Mouse (Mus musculus) urinary bladder, postnatal 4 days (tissue): ENCODE results near the gene Efcab10.

Source experiments
- DNase-seq, 2 experiments: peaks; one replicate each; pipeline ENCODE4 v3.0.0; 2021 to 2022; ENCODE audit warnings: low spot score in 2 of 2

Efcab10 gene

DNA sequence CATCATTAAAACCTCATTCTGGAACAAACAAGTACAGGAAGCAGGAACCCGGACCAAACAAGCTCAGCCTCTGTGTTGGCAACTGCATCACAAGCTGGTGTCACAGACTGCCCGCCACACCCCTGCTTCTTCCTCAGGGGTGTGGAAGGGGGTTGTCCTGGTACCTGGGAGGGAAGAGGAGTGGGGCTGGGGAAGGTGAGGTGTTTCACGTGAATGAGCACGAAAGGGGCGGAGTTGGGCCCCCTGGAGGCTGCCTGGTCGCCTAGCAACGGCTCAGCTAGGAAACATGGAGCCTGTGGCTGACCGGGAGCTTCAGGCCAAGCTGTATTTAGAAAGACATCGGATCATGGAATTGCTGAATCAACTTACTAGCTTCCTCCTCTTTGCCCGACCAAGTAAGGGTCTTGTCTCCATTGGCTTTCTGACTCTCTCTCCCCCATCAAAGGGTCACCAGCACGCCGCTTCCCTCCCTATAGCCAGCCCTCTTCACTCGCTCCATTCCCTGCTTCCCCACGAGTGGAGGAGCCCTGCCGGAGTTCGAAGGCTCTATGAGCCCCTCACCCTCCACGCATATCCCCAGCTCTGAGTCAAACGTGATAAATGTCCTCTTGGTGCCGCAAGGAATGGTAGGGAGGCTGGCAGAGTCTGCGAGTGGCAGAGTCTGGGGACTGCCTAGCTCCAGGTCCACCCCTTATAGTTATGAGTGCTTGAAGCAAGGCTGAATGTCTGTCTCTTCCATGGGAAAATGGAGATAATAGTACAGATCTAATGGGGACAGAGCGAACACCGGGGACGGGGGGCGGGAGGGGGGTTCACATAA, at the start of gene Efcab10:
Efcab10 (plus strand) TSS at position 51 of the 820 bp plus-strand sequence.
- peak in 1 of 2 experiments; percentile 58 for DNase-seq

DNA sequence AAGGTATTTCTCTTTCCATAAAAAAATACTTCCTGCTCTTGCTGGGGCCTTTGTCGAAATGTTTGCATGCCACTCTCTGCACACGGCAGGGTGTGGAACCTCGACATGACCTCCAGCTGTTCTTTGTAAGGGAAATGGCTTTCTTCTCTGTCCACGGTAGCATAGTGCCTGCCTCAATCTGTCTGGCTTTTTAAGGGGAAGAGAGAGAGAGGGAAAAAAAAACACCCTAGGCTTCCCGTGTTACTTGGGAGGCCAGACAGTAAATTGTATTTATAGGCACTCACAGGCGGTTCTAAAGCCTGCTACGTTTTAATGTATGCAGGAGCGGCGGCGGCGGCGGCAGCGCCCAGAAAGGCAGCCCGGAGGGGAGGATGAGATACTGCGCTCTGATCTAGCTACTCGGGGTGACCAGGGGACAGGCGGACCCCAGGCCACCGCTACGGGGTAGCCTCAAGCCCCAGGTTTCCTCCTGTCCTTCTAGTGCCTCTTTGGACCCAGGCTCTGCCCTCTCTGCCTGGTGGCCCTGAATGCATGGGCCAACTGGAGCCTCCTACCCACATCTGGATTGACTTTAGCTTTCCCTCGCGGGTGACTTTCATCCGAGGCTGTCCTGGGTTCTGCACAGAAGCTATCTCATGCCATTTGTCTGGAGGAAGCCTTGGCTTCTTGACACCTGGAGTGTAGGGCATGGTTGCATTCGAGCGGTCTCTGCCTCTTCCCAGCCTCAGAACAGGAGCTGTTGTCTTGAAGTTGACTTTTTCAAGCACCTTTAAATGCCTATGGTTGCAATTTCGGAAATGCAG, 49.5 kb upstream of the Efcab10 start:
- no peak for DNase-seq

DNA sequence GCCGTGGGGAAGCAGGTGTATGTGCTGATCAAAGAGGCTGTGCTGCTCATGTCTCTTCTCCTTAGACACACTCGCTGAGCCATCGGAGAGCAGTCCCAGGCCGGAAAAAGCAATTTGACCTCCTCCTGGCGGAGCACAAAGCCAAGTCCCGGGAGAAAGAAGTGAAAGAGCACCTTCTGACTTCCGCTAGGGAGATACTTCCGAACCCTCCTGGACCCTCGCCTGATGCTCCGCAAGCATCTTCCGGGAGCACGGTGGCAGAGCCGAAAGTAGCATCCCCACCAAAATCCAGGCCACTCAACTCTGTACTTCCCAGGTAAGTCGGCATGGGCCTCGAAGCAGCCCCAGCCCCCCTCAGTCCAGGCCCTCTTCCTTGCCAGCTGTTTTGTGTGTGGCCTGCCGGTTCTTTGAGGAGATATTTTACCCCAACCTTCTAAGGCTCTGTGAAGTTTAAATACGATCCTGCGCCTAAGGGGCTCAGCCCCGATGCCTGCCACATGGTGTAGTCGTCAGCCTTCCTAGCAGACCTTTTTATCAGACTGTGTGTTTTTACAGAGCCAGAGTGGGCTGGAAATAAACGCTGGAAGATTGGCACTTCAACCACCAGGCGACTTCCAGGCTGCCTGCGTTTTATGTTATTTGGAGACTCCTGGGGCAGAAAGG, 48.8 kb upstream of the Efcab10 start:
- DNase-seq, result no peak

DNA sequence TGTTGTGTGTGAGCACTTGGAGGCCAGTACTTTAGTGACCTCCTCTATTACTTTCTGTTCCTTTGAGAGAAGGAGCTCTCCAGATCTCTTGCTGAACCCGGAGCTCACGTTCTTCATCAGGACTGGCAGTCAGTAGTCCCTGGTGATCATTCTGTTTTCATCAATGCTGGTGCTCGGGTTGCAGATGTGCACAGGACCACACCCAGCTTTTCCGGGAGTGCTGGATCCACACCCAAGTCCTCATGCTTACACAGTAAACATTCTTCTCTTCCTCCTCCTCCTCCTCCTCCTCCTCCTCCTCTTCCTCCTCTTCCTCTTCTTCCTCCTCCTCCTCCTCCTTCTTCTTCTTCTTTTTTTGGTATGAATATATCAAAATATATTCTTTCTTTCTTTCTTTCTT, 42.0 kb upstream of the Efcab10 start:
- DNase-seq, result no peak

DNA sequence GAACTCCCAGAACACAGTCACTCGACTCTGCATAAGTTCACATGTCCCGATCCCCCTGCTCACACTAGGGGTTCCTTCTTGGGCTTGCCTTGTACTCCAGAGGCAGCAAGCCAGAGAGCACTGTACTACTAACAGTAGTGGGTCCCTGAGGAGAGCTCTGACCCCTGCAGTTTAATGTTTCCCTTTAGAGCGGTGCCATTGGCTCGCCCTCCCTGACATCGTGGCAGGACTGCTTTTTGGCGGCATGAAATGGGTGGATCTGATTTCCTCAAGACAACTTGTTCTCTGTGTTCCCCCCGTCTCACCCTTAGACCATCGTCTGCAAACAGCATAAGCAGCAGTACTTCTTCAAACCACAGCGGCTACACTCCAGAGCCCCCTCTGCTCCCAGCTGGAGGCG, 36.3 kb upstream of the Efcab10 start:
- DNase-seq, result no peak

DNA sequence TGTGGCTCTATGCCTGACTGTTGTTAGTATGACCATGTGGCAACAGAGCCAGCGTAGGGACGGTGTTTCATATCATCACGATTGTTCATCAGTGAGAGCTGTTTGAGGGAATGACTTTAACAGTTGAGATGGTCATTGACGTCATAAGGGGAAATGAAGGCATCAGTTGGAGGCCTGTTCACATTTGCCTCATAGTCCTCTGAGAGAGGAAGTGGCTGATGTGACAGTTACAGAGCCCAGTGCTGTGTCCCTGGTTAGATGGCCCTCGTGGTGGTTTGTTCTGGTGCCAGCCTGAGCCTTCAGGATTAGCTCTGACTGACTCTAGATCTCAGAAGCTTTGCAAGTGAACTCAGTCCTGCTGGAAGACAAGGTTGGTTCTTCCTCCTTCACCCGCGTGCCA, 35.4 kb upstream of the Efcab10 start:
- no peak for DNase-seq

DNA sequence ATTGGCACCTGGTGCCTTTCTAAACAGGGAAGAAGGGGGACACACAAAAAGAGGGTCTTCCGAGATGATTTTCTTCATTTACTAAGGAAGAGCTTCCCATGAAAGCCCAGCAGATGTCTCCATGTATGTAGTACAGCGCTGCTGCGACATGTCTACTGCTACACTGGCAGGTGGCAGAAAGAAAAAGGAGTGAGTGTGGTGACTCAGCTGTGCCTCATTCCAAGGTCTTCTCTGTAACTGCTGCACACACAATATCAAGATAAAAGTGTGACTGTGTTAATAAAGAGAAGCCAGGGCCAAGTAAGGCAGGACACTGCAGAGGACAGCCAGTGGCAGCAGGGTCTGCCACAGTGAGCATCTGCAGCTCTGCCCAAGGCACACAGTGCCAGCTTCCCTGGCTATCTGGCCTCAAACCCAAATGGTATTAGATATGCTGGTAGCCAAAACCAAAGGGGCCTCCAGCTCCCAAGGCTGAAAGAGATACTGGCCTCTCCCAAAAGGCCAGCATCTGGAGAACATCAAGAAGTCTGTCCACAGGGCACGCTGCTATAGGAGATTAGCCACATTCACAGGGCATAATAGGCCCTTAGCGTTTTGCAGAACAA, 34.7 kb upstream of the Efcab10 start:
- no peak for DNase-seq

DNA sequence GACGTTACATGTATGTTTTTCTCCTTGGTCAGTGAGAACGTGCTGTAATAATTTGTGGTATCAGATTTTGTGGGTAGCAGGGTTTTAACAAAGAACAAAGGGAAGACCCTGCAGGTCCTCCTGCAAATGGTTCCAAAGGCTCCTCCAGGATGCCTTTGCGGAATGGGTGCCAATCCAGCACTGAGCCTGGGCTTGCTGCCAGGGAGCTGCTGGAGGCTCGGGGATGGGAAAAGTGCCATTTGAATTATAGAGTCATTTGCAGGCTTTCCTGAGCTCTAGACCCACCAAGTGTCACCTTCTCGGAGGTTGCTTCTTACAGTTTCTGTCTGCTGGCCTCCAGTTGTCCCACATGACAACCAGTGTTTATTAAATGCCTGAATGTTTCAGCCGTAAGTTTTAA, 33.9 kb upstream of the Efcab10 start:
- no peak for DNase-seq

DNA sequence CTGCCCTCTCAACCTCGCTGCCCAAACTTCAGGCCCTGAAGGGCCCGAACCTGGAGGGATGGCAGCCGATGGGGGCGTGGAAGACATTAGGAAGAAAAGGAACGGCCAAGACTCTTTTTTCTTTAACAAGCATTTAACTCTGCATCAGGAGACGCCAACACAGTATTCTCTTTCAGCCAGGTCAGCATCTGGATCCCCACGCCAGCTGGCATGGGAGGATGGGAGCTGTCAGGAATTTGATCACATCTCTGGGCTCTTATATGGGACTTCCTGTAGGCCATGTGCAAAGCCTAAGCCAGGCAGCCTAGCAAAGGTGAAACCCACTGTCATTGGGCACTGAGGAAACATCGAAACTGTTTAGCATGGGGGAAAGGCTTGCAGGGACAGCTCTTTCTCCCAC, 30.1 kb upstream of the Efcab10 start:
- no peak for DNase-seq

DNA sequence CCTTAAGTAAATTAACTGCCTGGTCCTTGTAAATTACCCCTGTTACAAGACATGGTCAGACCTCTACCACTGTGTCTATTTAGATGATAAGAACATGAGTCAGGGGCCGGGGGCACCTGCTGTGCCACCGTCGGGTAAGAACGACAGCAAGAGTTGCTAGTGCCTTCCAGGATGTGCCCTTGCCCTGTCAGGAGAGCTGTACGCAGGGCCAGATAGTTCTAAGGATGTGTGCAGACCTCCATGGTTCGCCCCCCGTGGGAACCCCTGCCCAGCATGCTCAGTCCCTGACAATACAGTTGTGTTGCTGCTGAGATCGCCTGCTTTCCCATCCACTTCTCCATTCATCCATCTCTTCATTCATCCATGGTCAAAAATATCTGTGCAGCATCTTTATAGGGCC, 29.5 kb upstream of the Efcab10 start:
- DNase-seq, result no peak

DNA sequence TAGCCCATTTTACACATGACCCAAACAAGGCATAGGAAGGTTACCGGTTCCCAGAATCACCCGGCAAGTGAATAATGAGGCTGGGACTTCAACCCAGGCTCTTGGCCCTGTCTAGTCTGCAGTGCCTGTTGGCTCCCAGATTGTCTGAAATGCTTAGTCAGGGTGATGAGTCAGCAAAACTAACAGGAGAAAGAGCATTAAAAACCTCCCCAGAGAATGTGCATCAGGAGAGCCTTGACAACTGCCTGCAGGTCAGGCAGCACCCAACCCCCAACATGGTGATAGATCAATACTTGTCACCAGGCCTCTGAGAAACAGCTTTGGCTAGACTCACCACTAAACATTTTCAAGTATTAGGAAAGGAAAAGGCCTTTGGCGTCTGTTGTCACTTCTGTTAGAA, 25.1 kb upstream of the Efcab10 start:
- DNase-seq, result no peak

DNA sequence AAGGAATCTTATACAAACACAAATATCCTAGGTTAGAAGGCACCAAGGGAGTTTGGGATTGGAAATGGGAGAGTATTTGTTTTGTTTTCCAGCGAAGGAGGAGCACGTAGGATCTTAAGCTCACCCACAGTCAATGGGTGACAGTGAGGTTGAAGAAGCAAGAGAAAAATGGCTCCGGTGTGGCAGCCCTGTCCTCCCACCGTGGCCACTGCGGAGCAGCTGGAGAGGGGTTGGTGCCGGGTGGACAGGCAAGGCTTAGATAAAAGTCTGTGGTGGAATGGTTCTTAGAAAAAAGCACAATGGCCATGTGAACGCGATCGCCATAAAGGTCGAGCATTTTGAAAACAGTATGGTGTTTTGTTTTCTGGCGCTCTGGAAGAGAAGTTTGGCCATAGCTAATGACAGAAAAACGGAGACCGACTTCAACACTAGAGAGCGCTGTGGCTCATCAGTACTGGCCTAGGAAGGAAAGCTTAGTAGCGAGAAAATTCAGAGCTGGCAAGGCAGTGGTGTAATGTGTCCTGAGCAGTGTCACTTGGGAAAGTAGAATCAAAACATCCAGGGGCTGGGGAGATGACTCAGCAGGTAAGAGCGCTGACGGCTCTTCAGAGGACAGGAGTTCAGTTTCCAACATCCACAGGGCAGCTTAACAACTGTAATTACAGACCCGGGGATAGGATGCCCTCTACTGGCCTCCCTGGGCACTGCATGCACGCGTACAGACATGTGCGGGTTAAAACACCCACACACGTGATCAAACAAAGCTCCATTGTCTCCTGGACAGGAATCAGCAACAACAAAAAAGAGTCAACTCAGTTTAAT, 14.8 kb upstream of the Efcab10 start:
- peak; percentile 37 to 73 for DNase-seq

DNA sequence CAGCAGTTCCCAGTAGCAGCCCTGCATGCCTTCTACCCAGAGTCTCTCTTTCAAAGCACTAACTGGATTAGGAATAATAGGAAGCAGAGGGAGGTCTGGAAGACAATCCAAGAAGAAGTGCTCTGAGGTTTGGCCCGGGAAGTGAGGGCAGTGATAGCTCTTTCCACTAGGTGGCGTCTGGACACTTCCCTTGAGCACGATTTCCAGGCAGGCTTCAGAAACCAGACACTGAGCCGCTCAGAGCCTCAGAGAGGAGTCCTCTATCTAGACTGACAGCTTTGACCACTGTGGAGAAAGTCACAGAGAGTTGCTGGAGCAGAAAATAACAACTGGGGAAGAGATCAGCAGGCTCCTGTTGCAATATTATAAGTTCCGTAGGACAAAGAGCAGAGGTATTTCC, 5.8 kb upstream of the Efcab10 start:
- peak; percentile 42 to 65 for DNase-seq

DNA sequence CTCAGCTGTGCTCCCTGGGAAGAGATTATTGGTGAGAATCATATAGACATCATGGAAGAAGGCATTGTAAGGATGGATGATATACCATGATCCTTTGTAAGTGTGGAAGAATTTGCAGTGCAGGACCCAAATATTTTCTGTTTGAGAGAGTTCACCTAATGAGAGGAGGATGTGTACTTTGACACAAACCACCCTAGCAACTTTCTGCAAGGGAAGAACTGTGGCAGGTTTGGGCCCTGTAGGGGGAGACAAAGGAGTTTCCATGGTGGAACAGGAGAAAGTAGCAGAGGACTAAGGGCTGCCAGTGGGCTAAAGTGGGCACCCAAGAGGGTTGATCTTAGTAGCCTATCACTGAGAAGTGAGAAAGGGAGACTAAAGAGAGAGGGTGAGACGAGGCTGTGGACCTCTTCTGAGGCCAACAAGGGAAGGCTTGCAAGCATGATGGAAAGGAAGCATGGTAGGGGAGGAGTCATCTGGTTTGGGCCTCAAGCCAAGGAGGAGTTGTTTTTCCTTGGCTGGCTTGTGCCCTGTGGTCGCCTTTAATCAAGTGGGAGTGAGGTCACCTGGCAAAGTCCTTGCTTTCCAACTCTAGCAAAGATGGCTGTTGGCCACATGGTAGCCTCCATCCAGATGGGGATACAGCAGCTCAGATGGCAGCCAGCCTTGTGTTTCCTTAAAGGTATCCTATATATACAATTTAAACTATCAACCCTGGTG, 3.7 kb upstream of the Efcab10 start:
- no peak for DNase-seq

DNA sequence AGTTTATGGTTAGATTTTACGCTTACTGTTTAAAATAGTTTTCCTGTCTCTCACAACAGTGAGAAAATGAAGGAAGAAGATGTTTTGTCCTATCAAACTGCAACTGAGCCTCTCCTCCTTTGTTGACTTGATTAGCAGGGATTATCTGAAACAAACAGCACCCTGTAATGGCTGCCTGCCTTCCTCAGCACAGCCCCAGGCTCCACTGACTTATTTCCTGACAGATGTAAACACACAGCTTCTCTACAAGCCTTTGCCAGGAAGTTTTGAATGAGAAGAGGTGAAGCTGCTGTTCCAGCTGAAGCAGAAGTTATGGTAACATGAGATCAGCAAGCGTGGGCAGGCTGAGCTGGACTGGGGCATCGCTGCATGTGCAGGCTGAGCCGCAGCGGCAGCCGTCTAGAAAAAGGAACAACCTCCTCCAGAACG, 8.6 kb downstream of the Efcab10 start:
- no peak for DNase-seq

DNA sequence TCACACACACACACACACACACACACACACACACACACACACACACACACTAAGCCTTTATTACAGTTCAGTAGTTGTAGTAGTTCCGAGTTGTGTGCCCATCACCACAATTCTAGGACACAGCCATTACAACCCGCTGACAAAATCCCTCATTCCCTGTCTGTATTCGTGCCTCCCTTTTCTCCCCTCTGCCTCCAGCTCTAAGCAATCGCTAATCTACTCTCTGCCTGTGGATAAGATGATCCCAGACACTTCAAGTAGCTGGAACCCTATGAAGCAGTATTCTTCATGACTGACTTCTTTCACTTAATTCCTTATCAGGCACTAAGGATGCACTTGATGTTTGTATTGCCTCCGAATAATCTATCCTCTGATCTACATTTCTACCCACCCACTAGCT, 10.3 kb downstream of the Efcab10 start:
- DNase-seq, result no peak

DNA sequence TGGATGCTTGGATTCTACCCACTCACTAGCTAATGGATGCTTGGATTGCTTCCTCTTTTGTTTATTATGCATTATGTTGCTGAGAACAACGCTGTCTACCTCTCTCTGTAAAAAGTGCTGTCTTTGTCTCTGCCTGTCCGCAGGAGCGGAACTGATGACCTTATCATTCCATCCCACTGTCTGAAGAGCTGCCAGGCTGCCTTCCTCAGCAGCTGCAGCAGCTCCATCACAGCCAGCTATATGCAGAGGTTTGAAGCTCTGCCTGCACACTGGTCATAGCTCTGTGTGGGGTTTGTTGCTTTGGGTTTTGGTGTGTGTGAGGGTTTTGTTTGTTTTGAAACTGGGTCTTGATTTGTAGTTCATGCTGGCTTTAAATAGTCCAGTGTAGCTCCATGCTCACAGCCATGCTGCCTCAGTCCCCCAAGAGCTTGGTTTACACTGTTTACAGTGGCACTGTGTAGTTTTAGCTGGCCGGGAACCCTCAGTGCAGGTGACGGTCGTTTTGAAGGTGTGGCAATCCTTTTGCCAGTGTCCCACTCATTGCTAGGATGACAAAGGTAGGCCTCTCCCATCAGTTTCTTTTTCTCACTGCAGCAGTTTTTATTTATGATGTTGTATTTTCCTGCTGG, 10.9 kb downstream of the Efcab10 start:
- DNase-seq, result no peak

DNA sequence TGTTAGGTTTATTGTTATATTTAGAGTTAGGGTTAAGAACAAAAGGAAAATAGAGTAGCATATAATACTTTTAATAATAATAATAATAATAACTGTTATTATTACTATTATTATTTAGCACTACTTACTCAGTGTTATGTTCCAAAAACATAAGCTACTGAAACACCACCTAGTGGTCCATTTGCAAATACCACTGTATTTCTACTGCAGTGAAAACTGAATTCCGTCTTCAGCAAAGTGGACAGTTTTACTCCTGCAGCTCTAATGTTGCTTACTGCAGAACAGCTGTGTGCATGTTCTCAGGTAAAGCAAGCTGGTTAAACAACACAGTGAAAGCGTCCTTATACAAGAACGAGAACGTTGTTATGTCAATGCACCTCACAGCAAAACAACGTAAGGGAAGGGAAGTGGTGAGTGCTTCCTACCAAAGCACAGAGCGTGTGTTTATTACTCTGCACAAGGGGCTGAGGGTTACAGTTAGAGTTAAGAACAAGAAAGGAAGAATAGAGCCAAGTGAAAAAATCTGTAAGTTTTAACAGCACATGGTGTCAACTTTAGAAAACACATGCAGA, 17.0 kb downstream of the Efcab10 start:
- DNase-seq, result no peak

DNA sequence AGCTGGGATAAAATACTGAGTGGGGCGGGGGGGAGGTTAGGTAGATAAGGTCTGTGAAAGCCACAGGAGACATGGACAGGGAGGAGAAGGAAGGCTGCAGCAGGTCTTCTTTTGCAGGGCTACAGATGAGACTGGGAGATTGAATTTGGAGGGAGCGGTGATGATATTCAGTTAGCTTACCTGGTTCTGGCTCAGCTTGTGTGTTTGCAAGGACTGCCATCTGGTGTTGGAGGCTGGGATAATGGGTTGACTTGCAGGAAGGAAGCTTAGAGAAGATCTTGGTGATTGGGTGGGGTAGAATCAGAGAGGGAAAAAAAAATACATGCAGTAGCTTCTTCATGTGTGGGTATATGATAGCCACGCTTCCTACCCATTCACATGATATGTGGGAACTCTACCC, 29.7 kb downstream of the Efcab10 start:
- no peak for DNase-seq

DNA sequence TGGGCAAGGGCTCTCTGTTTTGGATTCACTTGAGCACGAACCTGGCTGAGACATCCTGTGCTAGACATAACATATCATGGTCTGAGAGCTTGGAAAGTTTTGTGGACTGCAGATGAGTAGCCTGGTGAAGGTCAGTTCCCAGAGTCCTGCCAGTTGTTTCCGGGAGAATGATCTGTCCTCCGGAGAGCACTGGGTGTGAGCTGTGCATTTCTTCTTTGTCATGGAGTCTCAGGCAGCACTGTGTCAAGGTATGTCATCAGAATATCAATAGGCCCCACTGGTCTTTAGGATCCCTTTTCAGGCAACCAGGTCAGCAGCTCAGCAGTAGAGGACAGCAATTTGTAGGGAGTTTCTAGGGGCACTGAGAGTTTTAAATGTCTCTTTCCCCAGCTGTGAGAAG, 32.6 kb downstream of the Efcab10 start:
- no peak for DNase-seq
